Mouse (Mus musculus): ENCODE measurements around the gene Rfx7. TPM values are rescaled to one million over a fixed set of nuclear protein-coding genes. Genes with fewer than 3 reads are reported as not detected.

Gene Rfx7
- polyA plus RNA-seq, 1 experiment from 2014 or later: 15.0 TPM

DNA sequence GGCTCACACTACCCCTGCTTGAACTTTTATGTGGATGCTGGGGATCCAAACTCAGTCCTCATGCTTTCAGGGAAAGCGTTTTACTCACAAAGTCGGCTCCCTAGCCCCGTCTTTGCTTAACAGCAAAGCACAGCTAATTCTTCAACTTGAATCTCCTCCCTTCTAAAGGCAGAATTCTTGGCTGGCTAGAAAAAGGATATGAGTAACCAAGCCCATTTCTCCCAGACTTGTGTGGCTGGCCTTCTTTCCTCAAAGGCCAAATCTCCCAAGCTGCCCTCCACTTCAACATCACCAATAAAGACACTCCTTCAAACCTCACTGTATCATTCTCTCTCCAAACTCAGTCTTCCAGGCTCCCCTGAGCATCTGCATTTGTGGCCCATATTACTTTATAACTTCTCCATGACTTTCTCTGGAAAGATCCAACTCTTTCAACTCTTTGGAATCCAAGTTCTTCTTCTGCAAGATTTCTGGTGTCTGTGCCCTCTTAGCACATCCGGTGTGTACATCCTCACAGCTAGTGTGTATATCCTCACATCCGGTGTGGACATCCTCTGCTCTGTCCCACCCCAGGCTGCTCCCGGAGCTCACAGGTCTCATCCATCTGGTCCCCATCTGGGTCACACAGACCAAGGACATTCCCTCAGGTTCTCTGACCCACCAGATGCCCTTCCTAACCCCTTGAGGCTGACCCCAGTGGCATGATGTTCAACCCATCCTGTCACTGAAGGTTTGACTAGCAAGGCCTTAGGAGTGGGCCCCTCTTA, 111.8 kb downstream of the Rfx7 start:
- Histone ChIP-seq H3K9me3 (no peaks in the 10 kb centered on the region), H3K4me1 (replicated peaks) (peaks cover 25% of the 10 kb centered on the region), H3K9ac (no peak overlapping the region), H3K27me3 (no peaks in the 10 kb centered on the region), H3K36me3 (no peaks in the 10 kb centered on the region), H3K4me3 (no peak overlapping the region), H3K4me2 (no peak overlapping the region), H3K27ac (replicated peaks) (0 out of 2 replicates have a peak overlapping the region, but pooled peaks have one; percentile 25)
- ATAC-seq (ENCODE audit: low FRiP score, low read depth): no peak
- WGBS: 90% methylated on average over 6 of the region's 6 CpGs

DNA sequence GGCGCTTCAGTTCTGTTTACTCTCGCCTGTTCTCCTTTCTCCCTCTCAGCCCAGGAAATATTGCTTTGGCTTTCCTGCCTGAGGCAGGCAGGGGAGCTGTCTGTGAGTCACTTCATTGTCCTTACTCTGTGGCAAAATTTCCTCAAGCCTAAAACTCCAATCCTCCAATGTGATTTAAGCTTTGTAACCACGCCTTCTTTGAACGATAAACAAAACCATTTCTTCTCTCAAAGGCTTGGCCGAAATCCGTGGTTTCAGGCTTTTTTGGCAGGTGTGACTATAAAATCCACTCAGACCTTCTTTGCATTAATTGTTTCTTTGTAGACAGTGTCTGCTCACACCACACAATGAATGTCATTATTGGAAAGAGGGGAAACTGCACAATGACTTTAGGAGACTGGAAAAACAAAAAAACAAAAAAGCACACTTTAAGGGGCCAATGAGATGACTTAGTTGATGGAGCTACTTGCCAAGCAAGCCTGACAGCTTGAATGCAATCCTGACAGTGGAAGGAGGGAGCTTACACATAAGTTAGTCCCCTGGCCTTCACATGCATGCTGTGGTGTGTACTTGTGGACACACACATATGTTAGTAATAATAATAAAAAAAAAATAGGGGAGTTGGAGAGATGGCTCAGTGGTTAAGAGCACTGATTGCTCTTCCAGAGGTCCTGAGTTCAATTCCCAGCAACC, 112.5 kb downstream of the Rfx7 start:
- WGBS: 50% methylated on average over 6 of the region's 6 CpGs
- Histone ChIP-seq H3K27ac (replicated peaks) (0 out of 2 replicates have a peak overlapping the region, but pooled peaks have one; percentile 25), H3K27me3 (no peaks in the 10 kb centered on the region), H3K4me3 (no peak overlapping the region), H3K4me2 (no peak overlapping the region), H3K4me1 (replicated peaks) (peaks cover 19% of the 10 kb centered on the region), H3K9ac (no peak overlapping the region), H3K9me3 (no peaks in the 10 kb centered on the region), H3K36me3 (no peaks in the 10 kb centered on the region)
- no peak for ATAC-seq (ENCODE audit: low FRiP score, low read depth)

DNA sequence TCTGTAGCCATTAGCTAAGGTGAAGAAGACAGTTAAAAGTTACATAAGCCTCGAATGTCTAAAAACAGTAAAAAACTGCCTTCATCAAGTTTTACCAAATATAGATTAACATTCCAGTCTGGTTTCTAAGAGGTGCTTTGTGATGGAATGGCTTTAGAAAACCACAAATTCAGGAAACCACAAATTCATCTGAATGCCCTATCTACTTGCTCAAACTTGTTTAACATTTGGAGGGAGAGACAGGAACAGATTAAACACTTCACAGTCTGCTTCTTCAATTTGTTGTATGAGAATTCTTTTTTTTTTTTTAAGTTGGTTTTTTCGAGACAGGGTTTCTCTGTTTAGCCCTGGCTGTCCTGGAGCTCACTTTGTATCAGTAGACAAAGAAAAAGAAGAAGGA, 117.7 kb downstream of the Rfx7 start:
- no peaks in the 10 kb centered on the region for H3K9me3 ChIP-seq
- H3K4me1 ChIP-seq (replicated peaks): no peaks in the 10 kb centered on the region
- H3K4me2 ChIP-seq: no peak overlapping the region
- H3K36me3 ChIP-seq: no peaks in the 10 kb centered on the region
- H3K4me3 ChIP-seq: no peak overlapping the region
- WGBS: 77% methylated on average over 2 of the region's 2 CpGs
- H3K9ac ChIP-seq: no peak overlapping the region
- no peak overlapping the region for H3K27ac ChIP-seq (replicated peaks)
- no peak for ATAC-seq (ENCODE audit: low FRiP score, low read depth)
- H3K27me3 ChIP-seq: no peaks in the 10 kb centered on the region

DNA sequence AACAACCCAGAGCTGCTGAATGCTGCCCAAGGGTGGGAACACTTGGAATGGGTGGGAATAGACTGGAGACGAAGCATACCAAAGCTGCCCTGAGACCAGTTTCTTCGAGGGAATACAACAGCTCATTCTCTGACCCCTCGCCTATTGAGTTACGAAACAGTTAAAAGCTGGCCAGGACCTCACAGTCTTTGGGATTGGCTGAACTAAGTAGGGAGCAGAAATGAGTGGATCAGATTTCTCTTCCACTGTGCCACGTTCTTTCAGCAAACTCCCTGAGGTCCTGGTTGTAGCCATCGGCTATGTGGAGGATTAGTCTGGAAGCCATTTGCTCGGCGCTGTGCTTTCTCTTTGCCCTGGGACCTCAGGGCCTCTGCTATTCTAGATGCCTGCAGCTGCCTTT, 120.9 kb downstream of the Rfx7 start:
- no peak for ATAC-seq (ENCODE audit: low FRiP score, low read depth)
- Histone ChIP-seq H3K4me2 (no peak overlapping the region), H3K36me3 (no peaks in the 10 kb centered on the region), H3K9me3 (no peaks in the 10 kb centered on the region), H3K27ac (replicated peaks) (no peak overlapping the region), H3K27me3 (no peaks in the 10 kb centered on the region), H3K4me1 (replicated peaks) (no peaks in the 10 kb centered on the region), H3K4me3 (no peak overlapping the region), H3K9ac (no peak overlapping the region)
- WGBS: 38% methylated on average over 8 of the region's 8 CpGs

DNA sequence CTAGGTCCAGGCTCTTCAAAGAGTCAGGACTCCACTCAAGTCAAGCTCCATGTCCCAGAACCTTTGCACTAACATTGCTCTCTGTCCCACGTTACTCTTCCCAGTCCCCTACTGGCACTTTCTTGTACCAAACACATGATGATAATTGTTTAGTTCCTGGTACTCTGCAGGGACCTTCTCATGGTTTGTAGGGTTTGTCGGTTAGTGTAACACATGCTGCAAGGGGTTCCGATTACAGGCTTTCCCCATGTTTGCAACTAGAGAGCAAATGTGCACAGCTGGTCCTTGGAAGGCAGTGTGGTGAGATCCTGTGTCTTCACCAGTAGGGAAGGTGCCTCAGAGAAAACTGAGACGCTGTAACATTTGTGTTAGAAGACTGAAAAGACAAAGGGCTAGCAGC, 121.5 kb downstream of the Rfx7 start:
- no peaks in the 10 kb centered on the region for H3K9me3 ChIP-seq
- no peak overlapping the region for H3K27ac ChIP-seq (replicated peaks)
- H3K9ac ChIP-seq: no peak overlapping the region
- H3K27me3 ChIP-seq: no peaks in the 10 kb centered on the region
- ATAC-seq (ENCODE audit: low FRiP score, low read depth): no peak
- H3K4me2 ChIP-seq: no peak overlapping the region
- H3K4me1 ChIP-seq (replicated peaks): no peaks in the 10 kb centered on the region
- WGBS: 55% methylated on average over 4 of the region's 4 CpGs
- H3K36me3 ChIP-seq: no peaks in the 10 kb centered on the region
- H3K4me3 ChIP-seq: no peak overlapping the region

DNA sequence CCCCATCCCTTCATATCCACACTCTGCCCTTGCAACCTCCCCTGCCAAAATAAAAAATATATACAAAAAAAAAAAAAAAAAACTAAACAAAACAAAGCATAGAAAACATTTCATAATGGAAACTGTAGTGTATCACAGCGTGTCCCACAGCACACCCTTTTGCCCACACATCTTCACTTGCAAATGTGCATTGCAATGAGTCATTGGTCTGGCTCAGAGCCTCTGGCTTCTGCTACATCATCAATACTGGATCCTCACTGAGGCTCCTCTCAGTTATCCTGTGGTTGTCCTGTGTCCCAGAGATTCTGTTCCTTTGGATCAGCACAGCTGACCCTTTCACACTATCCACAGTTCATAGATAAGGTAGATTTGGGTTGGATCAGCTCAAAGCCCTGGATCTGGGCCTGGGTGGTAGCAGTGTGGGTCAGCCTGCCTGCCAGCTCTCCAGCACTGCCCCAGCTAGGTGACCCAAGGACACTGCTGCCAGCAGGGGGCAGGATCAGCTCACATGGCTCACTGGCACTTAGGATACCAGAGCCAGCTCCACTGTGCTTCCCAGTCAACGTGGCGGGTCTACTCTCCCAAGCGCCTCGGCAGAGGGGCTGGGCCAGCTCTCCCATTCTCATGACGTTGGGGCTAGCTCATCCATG, 122.7 kb downstream of the Rfx7 start:
- Histone ChIP-seq H3K4me1 (replicated peaks) (no peaks in the 10 kb centered on the region), H3K27ac (replicated peaks) (no peak overlapping the region), H3K4me2 (no peak overlapping the region), H3K9me3 (no peaks in the 10 kb centered on the region), H3K4me3 (no peak overlapping the region), H3K9ac (no peak overlapping the region), H3K36me3 (no peaks in the 10 kb centered on the region), H3K27me3 (no peaks in the 10 kb centered on the region)
- 59% methylated on average over 6 of the region's 6 CpGs for WGBS
- ATAC-seq (ENCODE audit: low FRiP score, low read depth): 0 out of 2 replicates have a peak, but pooled peaks have one; percentile 43

DNA sequence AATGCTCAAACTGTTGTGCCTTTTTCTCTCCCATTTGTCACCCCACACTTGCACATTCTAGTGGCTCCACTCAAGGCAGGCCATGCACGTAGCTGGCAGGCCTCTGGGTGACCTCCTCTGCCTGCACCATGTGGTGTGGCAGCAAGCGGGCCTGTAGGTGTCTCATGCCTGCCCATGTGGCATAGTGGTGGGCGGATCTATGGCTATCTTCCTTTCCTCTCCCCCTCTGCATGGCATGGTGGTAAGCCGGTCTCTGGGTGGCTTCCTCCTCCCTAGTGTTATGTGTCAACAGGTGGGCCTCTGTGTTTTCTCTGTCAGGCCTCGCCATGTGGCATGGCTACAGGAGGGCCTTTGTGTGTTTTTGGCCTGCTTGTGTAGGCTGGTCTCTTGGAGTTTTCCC, 123.6 kb downstream of the Rfx7 start:
- 0 out of 2 replicates have a peak, but pooled peaks have one; percentile 38 for ATAC-seq (ENCODE audit: low FRiP score, low read depth)
- Histone ChIP-seq H3K9ac (no peak overlapping the region), H3K27ac (replicated peaks) (no peak overlapping the region), H3K4me1 (replicated peaks) (peaks cover 2% of the 10 kb centered on the region; the same call in 1 of the 2 replicates), H3K9me3 (no peaks in the 10 kb centered on the region), H3K4me2 (no peak overlapping the region), H3K36me3 (no peaks in the 10 kb centered on the region), H3K4me3 (no peak overlapping the region), H3K27me3 (no peaks in the 10 kb centered on the region)
- 71% methylated on average over 5 of the region's 5 CpGs for WGBS

DNA sequence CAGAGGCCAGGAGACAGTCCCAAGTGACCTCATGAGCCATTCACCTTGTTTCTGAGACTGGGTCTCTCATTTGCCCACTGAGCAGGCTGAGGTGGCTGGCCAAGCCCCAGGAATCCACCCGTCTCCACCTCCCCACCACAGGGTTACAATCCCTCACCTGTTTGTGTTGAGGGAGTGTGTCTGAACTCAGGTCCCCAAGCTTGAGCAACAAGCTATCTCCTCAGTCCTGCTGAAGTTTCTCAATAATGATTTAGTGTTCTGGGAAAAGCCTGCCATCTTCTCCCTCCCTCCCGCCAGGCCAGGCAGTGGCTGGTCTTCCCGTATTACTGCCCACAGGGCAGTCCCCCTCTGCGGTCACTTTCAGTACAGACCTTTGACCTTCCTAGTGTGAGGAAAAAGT, 124.5 kb downstream of the Rfx7 start:
- Histone ChIP-seq H3K27ac (replicated peaks) (no peak overlapping the region), H3K9me3 (no peaks in the 10 kb centered on the region), H3K36me3 (no peaks in the 10 kb centered on the region), H3K4me2 (no peak overlapping the region), H3K4me1 (replicated peaks) (peaks cover 9% of the 10 kb centered on the region), H3K27me3 (no peaks in the 10 kb centered on the region), H3K4me3 (no peak overlapping the region), H3K9ac (no peak overlapping the region)
- ATAC-seq (ENCODE audit: low FRiP score, low read depth): no peak
- 25% methylated on average over 4 of the region's 4 CpGs for WGBS

DNA sequence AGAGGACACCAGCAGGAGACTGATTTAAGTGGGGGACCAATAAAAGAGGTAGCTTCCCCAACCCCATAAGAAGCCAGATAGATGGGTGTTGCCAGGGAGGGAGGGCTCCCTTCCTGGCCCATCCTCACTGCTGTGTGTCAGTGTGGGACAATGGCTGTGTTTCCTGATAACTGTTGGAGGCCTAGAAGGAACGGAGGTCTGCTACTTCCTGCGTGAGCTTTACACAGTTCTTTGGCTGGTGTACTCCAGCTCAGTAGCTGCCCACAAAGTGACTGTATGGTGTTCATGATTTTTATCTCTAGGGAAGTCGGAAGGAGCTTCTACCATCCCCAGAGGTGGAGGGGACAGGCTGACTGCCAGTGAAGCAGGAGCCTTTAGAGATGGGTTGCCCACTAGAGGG, 124.9 kb downstream of the Rfx7 start:
- no peak overlapping the region for H3K9ac ChIP-seq
- ATAC-seq (ENCODE audit: low FRiP score, low read depth): no peak
- H3K27me3 ChIP-seq: no peaks in the 10 kb centered on the region
- no peak overlapping the region for H3K4me2 ChIP-seq
- WGBS: 23% methylated on average over 3 of the region's 3 CpGs
- no peak overlapping the region for H3K27ac ChIP-seq (replicated peaks)
- no peak overlapping the region for H3K4me3 ChIP-seq
- peaks cover 10% of the 10 kb centered on the region for H3K4me1 ChIP-seq (replicated peaks)
- no peaks in the 10 kb centered on the region for H3K36me3 ChIP-seq
- no peaks in the 10 kb centered on the region for H3K9me3 ChIP-seq

DNA sequence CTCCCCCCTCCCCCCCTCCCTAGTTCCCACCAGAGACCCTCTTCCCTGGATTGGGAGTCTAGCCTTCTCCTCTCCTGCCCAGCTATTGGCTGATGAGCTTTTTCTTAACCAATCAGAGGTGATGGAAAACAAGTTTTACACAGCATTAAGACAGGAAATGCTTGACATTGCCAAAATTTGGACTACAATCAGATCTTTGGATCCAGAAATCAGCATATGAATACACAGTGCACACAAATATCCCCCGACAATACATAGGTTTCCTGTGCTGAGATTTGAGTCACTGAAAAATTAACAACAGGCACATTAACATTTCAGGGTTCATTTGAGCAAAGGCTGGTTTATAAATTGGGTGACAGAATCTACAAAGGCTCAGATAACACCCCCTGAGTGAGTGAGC, 125.7 kb downstream of the Rfx7 start:
- no peak for ATAC-seq (ENCODE audit: low FRiP score, low read depth)
- Histone ChIP-seq H3K4me1 (replicated peaks) (peaks cover 10% of the 10 kb centered on the region), H3K9me3 (no peaks in the 10 kb centered on the region), H3K27me3 (no peaks in the 10 kb centered on the region), H3K9ac (no peak overlapping the region), H3K4me3 (no peak overlapping the region), H3K27ac (replicated peaks) (no peak overlapping the region), H3K36me3 (no peaks in the 10 kb centered on the region), H3K4me2 (no peak overlapping the region)
- WGBS: 57% methylated on average over 1 of the region's 1 CpGs

DNA sequence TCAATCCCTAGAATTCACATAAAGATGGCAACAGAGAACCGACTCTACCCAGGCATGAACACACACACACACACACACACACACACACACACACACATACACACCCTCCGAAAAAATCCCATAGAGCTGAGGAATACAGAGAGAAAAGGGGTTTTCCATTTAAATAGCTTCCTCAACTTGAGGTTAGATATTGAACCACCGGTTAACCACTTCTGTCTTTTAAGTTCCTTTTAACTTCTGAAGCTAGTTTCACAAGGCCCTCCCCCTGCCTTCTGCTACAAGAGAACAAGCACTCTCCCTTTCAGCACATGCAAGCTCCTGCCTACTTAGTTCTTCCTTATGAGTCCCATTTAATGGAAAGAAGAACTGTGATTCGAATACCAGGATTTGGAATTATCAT, 128.1 kb downstream of the Rfx7 start:
- Histone ChIP-seq H3K36me3 (no peaks in the 10 kb centered on the region), H3K4me3 (no peak overlapping the region), H3K9ac (no peak overlapping the region), H3K27ac (replicated peaks) (no peak overlapping the region), H3K4me2 (no peak overlapping the region), H3K27me3 (no peaks in the 10 kb centered on the region), H3K9me3 (no peaks in the 10 kb centered on the region), H3K4me1 (replicated peaks) (peaks cover 26% of the 10 kb centered on the region)
- no peak for ATAC-seq (ENCODE audit: low FRiP score, low read depth)
- 82% methylated on average over 4 of the region's 4 CpGs for WGBS

DNA sequence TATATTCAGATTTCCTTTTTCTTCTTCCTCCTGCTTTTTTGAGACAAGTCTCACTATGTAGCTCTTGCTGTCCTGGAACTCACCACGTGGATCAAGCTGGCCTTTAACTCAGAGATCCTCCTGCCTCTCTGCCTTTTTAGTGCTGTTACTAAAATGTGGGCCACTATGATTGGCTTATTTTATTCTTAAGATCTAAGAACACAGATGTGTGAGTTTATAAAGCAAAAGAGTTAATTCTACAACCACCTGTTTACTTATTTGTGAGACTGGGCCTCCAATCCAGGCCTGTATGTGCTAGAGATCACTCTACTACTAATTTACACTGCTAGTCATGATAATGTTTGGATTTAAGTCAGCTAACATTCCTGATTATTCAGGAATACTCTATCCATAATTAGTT, 128.9 kb downstream of the Rfx7 start:
- H3K4me2 ChIP-seq: peak overlapping the region; percentile 70
- WGBS: 45% methylated on average over 1 of the region's 1 CpGs

More for the DNA sequence above, 128.9 kb downstream of the Rfx7 start:
- ATAC-seq (ENCODE audit: low FRiP score, low read depth): no peak
- Histone ChIP-seq H3K4me3 (no peak overlapping the region), H3K27me3 (no peaks in the 10 kb centered on the region), H3K27ac (replicated peaks) (peak overlapping the region; percentile 100), H3K4me1 (replicated peaks) (peaks cover 33% of the 10 kb centered on the region), H3K36me3 (no peaks in the 10 kb centered on the region), H3K9ac (peak overlapping the region; percentile 16; the same call in 1 of the 2 replicates), H3K9me3 (no peaks in the 10 kb centered on the region)

Data from hindbrain, embryonic 15.5 days (tissue).